Mouse (Mus musculus) right cerebral cortex, postnatal 25 days (tissue): ENCODE measurements around the gene Fam198a.
A peak's percentile ranks its signal among the peaks of the same experiment; 100 is the strongest.

Source experiments
- DNase-seq: peaks from one replicate; pipeline ENCODE4 v3.0.0; 2022

Gene Fam198a

DNA sequence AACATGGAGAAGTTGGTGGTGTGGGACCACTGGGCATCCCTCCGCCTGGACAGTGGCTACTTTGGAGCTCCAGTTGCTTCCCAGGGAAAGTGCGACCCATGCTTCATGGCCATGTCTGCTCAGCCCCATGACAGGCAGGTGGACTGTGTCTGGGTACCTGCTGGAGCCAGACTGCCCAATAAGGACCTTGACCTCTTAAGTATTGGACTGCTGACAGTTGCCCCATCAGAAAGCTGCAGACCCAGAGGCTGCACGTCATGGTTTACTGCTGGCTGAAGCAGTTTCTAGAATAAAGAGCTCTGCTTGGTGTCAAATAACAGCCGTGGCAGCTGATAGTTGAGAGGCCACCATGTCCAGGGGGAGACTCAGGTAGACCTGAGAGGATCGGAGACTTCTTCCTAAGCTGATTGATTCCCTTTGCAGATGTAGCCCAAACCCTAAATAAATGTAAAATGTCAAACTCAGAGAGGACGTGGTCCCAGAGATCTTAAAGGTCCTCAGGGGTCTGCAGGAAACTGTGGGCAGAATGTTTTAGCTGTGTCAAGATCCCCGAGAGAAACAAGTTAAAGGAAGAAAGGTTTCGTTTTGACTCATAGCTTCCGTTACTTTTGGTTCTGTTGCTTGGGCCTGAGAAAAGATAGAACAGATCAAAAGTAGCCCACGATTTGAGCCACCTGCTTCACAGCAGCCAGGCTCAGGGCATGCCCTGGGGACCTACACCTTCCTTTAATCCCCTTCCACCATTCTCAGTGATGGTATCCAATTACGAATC, 24.0 kb upstream of the Fam198a start:
- no peak for DNase-seq

GRCm38 (mm10) chr9:121927721-121928120, 23.1 kb upstream of the Fam198a start:
- no peak for DNase-seq

GRCm38 (mm10) chr9:121928498-121928897, 22.3 kb upstream of the Fam198a start:
- peak; percentile 67 for DNase-seq

DNA sequence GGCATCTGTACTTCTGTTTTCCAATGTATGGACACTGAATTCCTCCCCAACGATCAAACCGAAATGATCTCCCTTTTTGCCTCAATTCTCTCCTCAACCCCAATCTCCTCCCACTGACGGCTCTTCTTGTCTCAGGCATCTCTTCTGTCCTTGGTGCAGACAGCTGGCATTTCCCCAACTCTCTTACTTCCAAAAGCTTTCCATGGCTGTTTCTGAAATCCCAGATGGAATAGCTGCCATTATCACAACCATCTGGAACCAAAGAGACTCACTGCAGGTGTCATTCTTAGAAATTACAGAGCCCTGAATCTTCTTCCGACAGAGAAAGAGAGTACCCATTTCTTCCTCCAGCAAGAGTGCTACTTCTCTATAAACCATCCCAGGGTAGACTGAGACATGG, 15.9 kb upstream of the Fam198a start:
- no peak for DNase-seq

DNA sequence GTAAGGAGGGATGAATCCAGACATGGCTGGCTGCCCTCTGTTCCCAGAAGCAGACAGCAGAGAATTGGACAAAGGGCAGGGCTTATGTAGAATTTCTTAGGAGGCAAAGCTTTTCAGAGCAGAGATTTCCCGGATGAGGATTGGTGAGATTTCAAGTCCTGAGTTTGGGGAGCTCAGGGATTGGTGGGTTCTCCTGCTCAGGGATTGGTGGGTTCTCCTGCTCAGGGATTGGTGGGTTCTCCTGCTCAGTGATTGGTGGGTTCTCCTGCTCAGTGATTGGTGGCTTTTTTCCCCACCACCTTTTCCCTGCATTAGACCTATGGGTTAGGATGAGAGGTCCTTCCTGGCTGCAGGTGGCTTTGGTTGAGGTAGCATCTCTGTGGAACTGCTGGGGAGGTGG, 13.8 kb upstream of the Fam198a start:
- no peak for DNase-seq

DNA sequence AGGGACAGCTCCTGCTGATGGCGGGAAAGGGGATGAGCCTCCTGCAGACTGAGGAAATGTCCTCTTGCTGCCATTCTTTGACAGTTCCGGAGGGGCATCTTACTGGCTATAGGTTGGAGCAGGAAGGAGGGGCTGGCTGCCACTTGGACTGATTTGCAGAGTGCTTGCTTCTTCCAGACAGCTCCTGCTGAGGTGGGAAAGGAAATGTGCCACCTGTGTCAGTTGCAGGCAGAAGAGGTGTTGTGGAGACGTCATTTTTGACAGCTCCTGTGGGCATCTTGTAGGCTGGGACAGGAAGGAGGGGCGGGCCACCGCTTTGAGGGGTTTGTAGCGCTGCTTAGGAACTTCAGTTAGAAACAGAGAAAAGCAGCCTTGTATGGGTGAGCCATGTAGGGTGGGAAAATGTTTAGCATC, 13.3 kb upstream of the Fam198a start:
- no peak for DNase-seq

DNA sequence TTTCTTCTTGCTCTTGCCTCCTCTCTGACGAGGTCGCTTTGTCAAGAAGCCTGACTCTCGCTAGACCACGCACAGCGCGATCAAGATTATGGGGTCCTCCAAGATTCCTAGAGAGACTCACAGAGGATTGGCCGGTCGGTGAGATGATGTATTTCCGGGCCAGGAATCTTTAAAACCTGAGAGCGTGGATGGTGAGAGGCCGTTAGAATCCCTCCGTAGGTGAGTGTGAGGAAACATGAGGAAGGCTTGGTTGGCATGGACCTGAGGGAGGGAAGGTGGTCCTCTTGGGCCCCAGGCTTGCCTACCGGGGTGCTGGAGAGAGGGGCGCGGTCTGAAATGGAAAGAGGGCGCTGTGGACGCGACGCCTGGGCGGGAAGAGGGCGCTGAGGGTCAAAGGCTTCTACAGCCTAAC, 12.8 kb upstream of the Fam198a start:
- DNase-seq = no peak

- no peak for DNase-seq
Observed at GRCm38 (mm10) chr9:121943005-121943404, 7.8 kb upstream of the Fam198a start.

GRCm38 (mm10) chr9:121943628-121944027, 7.2 kb upstream of the Fam198a start:
- no peak for DNase-seq

DNA sequence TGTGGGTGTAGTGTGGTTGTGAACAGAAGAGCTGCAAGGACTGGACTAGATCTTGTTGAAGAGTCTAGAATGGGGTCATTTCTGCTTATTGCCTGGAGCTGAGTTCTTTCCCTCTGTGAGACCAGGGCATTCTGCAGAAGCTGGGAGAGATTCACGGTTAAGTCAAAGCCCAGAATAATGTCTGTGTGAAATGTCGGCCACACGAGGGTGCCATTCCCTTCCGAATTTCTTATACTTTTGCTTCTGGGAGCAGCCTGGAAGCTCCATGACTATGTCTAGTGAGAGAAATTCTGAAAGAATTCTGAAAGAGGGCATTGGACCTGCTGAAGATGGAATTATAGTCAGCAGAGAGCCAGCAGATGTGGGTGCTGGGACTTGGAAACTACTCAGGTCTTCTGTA, 3.0 kb upstream of the Fam198a start:
- peak; percentile 60 for DNase-seq

GRCm38 (mm10) chr9:121948431-121948830, 2.4 kb upstream of the Fam198a start:
- no peak for DNase-seq

GRCm38 (mm10) chr9:121951114-121951423, 281 bp downstream of the Fam198a start:
- no peak for DNase-seq

DNA sequence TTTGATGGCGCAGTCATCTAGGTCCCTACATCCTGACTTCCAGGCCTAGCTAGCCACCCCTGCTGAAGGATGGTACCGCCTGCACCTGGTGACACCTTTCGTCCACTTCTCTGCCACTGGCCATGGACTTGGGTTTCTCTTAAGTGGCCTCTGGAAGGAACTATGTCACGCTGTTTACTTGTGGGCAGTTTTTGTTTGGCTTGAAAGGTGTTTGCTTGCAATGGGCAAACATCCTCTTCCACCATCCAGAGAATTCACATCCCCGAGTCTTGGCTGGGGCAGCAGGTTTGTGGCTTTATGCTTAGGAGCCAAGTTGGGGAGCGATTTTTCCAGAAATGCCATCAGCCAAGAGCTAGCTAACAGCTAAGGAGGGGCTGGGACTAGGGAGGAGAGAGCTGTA, 1.8 kb downstream of the Fam198a start:
- DNase-seq = no peak

- no peak for DNase-seq
Observed at GRCm38 (mm10) chr9:121959966-121960635, 9.3 kb downstream of the Fam198a start.

GRCm38 (mm10) chr9:121964941-121965340, 14.2 kb downstream of the Fam198a start:
- no peak for DNase-seq

DNA sequence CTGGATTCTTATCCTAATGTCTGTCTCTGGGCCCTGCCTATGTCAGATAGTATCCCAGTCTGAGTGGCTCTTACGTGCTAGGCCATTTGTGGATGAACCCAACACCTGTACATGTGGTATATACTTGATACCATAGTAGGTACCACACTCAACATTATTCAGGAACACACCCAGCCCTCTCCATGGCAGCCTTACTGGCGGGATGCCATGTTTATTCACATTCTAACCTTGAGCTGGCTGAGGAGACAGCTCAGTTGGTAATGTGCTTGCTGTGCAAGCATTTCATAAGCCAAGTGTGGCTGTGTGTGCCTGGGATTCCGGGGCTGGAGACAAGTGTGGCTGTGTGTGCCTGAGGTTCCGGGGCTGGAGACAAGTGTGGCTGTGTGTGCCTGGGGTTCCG, 17.5 kb downstream of the Fam198a start:
- no peak for DNase-seq

DNA sequence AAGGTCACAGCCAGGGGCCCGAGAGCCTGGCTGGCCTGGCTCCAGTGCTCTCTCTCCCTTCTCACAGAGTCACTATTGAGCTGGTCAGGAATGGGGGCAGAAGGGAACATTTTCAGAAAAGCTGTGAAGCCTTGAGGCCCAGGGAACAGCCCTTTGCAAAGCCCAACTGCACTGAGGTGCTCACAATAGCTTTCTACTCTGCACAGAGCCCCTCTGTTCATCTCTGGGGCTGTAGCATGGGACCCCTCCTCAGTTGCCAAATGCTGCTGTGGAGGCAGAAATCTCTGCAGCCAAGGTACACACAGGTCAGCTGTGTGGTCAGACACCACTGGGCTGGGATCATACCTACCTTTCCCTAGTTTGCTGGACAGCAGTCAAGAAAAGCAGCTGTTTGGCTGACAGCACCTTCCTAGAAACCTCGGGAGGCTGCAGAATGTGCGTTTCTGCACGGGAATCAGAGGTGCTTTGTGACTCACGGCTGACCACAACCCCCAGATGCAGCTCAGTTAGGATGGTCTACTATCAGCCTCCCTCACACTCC, 19.1 kb downstream of the Fam198a start:
- no peak for DNase-seq

DNA sequence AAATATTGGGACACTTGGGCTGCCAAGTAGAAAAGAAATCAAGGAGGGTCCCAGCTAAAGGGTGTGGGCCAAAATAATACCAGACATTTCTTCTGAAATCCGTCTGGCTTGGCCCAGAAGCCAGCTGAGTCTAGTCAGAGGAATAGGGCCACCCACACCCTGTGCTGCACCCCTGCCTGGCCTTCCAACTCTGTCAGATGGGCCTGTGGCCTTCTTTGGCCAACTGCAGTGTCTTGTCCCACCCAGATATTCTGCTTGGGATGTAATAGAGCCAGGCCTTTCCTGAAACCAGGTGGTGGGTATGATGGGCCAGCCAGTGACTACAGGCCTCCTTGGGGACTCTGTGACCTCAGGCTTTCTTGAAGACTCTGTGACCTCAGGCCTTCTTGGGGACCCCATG, 22.4 kb downstream of the Fam198a start:
- no peak for DNase-seq

GRCm38 (mm10) chr9:121974141-121974986, 23.6 kb downstream of the Fam198a start:
- no peak for DNase-seq

- no peak for DNase-seq
Observed at GRCm38 (mm10) chr9:121975321-121975720, 24.5 kb downstream of the Fam198a start.

- DNase-seq = no peak
Observed at GRCm38 (mm10) chr9:121981046-121981445, 30.3 kb downstream of the Fam198a start.

GRCm38 (mm10) chr9:121981466-121982105, 30.8 kb downstream of the Fam198a start:
- DNase-seq = no peak

DNA sequence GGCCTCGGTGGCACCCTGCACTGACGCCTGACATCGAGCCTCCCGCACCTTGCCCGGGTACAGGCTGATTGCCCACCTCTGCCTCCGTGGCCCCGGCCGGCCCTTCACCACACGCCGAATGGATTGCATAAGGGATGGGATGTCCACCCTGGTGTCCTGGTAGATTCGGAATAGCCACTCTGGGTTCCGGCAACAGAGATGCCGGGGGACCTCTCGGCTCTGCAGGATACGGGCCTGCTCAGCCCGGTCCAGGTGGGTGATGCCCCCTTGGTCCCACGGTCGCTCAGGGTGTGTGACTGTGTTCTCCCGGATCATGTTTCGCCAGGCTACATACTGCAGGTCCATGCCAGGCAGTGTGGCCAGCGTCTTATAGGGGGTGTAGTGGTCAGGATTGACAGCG, 31.4 kb downstream of the Fam198a start:
- DNase-seq = no peak
